ENCODE assay signal across 17 mouse cellular contexts in the genomic region with DNA sequence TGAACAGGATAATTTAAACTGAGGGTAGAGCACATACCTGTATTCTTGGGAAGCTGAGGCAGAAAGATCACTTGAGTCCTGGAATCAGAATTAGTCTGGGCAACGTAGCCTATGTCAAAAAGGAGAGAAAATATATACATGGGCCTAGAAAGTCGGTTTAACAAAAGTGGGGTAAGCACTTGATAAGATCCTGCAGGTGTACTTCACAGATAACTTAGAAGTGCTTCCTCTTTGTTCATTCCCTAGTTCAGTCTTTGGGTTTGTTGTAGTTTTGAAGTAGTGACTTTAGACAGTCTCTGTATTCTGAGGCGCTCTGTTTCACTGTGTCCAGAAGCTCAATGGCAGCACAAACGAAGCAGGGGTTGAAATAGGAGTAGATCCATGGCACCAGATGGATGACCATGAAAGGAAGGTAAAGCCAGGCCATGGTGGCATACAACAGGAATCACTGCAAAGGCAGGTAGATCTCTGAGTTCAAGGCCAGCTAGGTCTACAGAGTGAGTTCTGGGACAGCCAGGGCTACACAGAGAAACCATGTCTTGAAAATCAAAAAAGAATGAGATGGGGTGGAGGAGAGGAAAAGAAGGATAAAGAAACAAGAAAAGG. TPM values are rescaled to one million over a fixed set of nuclear protein-coding genes. Genes with fewer than 3 reads are reported as not detected.
A peak's percentile ranks its signal among the peaks of the same experiment; 100 is the strongest.
DNase-seq lines count a peak whose midpoint lies in the region; ATAC-seq lines count a peak whose summit lies in the region.
"Had no signal": no experiment of that assay in that cellular context is flagged by ENCODE, and none has a peak within 500 bp of the region (broad histone marks: within the 10 kb centered on the region; RNA-seq: fewer than 3 reads in every experiment).

No protein-coding gene starts in this region.

- no peak overlapping the region for H3K4me3 ChIP-seq in kidney, embryonic 15.5 days (replicated peaks)
- H3K4me3 ChIP-seq: embryonic facial prominence, embryonic 13.5 days; forebrain, embryonic 13.5 days; heart, embryonic 12.5 days; hindbrain, embryonic 15.5 days had no signal

- ATAC-seq in kidney, embryonic 15.5 days (replicated peaks; ENCODE audit: low FRiP score): no peak
- ATAC-seq: forebrain, embryonic 13.5 days; forebrain, postnatal 0 days; inflammation-experienced regulatory T-cells, adult 6 months had no signal

- no peak overlapping the region for H3K27ac ChIP-seq in kidney, embryonic 15.5 days
- H3K27ac ChIP-seq: embryonic facial prominence, embryonic 13.5 days; forebrain, embryonic 13.5 days; hindbrain, embryonic 15.5 days had no signal

- 88% methylated on average over 4 of the region's 4 CpGs for WGBS in kidney, embryonic 15.5 days

- H3K4me2 ChIP-seq in kidney, embryonic 15.5 days: no peak overlapping the region
- H3K4me2 ChIP-seq: embryonic facial prominence, embryonic 13.5 days; forebrain, embryonic 13.5 days; heart, embryonic 12.5 days; hindbrain, embryonic 15.5 days had no signal

- no peaks in the 10 kb centered on the region for H3K4me1 ChIP-seq in kidney, embryonic 15.5 days
- H3K4me1 ChIP-seq: embryonic facial prominence, embryonic 13.5 days; forebrain, embryonic 13.5 days; heart, embryonic 12.5 days; hindbrain, embryonic 15.5 days had no signal

- no peaks in the 10 kb centered on the region for H3K27me3 ChIP-seq in kidney, embryonic 15.5 days
- H3K27me3 ChIP-seq: embryonic facial prominence, embryonic 13.5 days; forebrain, embryonic 13.5 days; heart, embryonic 12.5 days; hindbrain, embryonic 15.5 days had no signal

- no peaks in the 10 kb centered on the region for H3K9me3 ChIP-seq in kidney, embryonic 15.5 days (replicated peaks)
- H3K9me3 ChIP-seq: embryonic facial prominence, embryonic 13.5 days; forebrain, embryonic 13.5 days; heart, embryonic 12.5 days; hindbrain, embryonic 15.5 days had no signal

- H3K36me3 ChIP-seq in kidney, embryonic 15.5 days: peaks cover 2% of the 10 kb centered on the region; the same call in 1 of the 2 replicates

- DNase-seq in thymus, postnatal 0 days (ENCODE audit: low spot score): peak; percentile 49
- no peak for DNase-seq in thymus, postnatal 4 days
- peak; percentile 6 for DNase-seq in induced T-regulatory cell, adult 2 months (ENCODE audit: low read depth)
- peak; percentile 51 for DNase-seq in thymus, postnatal 25 days
- DNase-seq in adrenal gland, postnatal 25 days: no peak
- DNase-seq: adrenal gland, adult 8-10 months; cerebellum, adult 11 months; cerebellum, adult 8-10 months; cerebellum, postnatal 25 days; forebrain, postnatal 0 days; gastrocnemius, postnatal 14 days had no signal

- H3K9ac ChIP-seq in kidney, embryonic 15.5 days: no peak overlapping the region
- H3K9ac ChIP-seq: embryonic facial prominence, embryonic 13.5 days; forebrain, embryonic 13.5 days; forebrain, postnatal 0 days; heart, embryonic 12.5 days; hindbrain, embryonic 15.5 days had no signal

RNA-seq across cellular contexts. Expression of a gene that starts 54.5 kb away (rescaled TPM):
- polyA plus RNA-seq in thymus, postnatal 0 days (2015; fragmentation: Nextera tagmentation; extraction: Ambion mirVana): 23.6 and 28.4 TPM in 2 replicates
- 28.3 and 30.5 TPM in 2 replicates for polyA plus RNA-seq in kidney, embryonic 15.5 days (2015; fragmentation: Nextera tagmentation; extraction: Ambion mirVana)
- 9.8 and 12.3 TPM in 2 replicates for total RNA-seq in adrenal gland, postnatal 25 days (2021)

RNA-seq across cellular contexts. Expression of a gene that starts 55.0 kb away (rescaled TPM):
- polyA plus RNA-seq in thymus, postnatal 0 days (2015; fragmentation: Nextera tagmentation; extraction: Ambion mirVana): 20.2 and 22.7 TPM in 2 replicates
- polyA plus RNA-seq in kidney, embryonic 15.5 days (2015; fragmentation: Nextera tagmentation; extraction: Ambion mirVana): 16.6 and 19.6 TPM in 2 replicates
- total RNA-seq in adrenal gland, postnatal 25 days (2021): 15.6 and 26.2 TPM in 2 replicates

Comparison
In these comparisons a context has a peak if more than half of its experiments do, and no peak if none do; other contexts are left out.
1. DNase-seq: peak in thymus, postnatal 0 days (single experiment), induced T-regulatory cell, adult 2 months (single experiment) and thymus, postnatal 25 days (single experiment); none in thymus, postnatal 4 days (single experiment) and adrenal gland, postnatal 25 days (single experiment).